Mouse (Mus musculus) adrenal gland, postnatal 4 days (tissue): ENCODE data around the gene Rgs1. TPM values are rescaled to one million over a fixed set of nuclear protein-coding genes. Genes with fewer than 3 reads are reported as not detected.

Experiments used
- DNase-seq, 2 experiments: peaks; one replicate each; pipeline ENCODE4 v3.0.0; 2021 to 2022; ENCODE audit warnings: low spot score in 2 of 2, mixed read lengths in 2 of 2
- long read RNA-seq, 2 experiments: library from polyadenylated mRNA; stranded (forward); transcript quantifications; one replicate each; pipeline ENCODE4 v2.0.0; 2021
- total RNA-seq, 2 experiments: library from RNA; stranded (reverse); gene quantifications; 2 replicates each; pipeline ENCODE4 v1.2.3; 2021

The Rgs1 gene
- 1 to 10 TPM; 1.6 to 2.0 TPM for total RNA-seq
- long read RNA-seq, experiment 1, partial matches to known transcripts, result 0 of 1 reads
- long read RNA-seq, experiment 1, other reads (novel, unspliced or antisense), result 0 of 1 reads
- long read RNA-seq, experiment 2, partial matches to known transcripts, result 0 of 1 reads
- long read RNA-seq, experiment 2, other reads (novel, unspliced or antisense), result 0 of 1 reads

DNA sequence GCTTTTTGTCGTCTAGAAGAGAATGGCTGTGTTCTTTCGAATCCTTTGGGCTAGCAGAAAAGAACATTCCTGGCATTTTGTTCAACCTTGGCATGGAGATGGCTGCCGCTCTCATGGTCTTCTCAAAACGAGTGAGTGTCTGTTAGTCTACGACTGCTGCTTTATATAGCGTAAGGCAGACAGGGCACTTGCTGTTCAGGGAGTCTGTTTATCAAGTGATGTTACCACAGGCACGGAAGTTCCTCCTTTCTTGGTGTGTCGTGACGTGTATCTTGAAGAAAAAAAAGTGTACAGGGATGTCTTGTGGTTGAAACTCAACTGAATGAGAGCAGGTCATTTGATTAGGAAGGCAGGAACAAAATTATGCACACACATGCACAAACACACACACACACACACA is at the start of gene Rgs1:
Gene Rgs1 (minus strand): TSS at position 320 of the 400 bp plus-strand sequence.
- DNase-seq, result no peak

DNA sequence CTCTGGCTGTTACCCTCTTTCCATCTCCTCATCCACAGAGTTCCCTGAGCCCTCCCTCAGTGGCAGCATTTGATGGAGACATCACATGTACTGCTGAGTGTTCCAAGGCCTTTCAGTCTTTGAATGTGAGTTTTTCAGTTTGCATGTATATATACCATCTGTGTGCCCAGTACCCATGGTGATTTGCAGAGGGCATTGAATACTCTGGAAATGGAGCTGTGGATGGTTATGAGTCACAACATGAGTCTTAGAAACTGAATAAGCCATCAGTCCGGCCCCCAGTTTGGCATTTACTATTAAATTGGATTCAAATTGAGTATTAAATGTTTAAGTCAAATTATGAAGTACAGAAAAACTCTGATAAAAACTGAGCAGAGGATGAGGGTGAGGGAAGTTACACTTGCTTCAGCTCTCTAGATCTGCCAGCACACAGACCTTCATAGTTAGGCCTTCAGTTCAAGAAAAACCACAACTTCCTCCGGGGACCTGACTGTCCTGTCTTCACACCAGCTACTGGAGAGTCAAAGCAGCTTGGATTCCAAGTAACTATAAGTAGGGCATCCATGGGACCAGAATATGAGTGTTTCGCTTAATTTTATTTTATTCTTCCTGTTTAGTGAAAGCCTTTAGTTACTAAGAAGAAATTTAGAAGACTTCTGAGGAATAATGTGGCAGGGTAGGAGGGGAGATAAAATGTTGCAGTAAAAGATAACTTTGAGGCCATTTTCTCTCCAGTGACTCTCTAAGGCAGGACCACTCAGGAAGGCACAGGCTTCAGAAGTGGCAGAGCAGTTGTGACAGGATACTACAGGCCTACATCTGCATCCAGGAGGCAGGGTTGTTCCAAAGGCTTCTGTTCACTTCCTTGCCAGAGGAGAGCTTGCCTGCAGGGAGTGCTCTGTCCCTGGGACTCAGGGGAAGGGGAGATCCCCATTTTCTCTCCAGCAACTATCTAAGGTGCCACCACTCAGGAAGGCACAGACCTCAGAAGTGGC is 34.3 kb upstream of the Rgs1 start:
- no peak for DNase-seq

DNA sequence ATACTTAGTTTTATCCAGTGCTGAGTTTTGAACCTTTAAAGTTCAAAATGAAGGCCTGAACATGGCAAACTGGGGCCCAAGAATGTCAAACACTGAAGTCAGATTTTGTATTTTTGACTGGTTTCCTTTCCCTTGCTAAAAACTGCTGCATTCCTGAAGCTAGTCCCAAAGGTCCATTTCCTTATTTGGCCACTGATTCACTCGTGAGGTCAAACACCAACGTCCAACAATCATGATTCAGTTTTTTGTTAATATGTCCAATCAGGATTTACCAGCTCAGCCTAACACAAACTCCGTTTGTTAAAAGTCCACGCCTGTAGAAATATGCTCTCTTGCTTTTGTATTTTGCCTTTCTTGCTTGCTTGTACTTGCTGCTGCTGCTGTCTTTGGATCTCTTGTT is 31.0 kb upstream of the Rgs1 start:
- no peak for DNase-seq

DNA sequence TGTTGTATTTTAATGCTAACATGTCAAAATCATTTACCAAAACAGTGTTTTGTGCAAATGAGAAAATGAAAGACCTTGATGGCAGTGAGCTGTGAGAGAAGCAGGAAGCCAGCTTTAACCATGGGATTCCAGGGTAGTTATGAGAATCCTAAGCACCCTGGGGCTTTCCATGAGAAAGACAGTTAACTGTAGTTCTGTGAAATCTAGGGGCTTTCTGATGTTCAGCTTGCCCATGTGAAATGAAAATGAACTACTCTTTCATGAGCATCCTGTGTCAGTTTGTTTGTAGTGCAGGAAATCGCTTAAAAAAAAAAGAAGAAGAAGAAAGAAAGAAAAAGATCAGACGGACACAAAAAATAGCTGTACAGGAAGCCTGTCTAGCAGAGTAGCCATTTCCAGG is 23.9 kb upstream of the Rgs1 start:
- DNase-seq, result no peak

DNA sequence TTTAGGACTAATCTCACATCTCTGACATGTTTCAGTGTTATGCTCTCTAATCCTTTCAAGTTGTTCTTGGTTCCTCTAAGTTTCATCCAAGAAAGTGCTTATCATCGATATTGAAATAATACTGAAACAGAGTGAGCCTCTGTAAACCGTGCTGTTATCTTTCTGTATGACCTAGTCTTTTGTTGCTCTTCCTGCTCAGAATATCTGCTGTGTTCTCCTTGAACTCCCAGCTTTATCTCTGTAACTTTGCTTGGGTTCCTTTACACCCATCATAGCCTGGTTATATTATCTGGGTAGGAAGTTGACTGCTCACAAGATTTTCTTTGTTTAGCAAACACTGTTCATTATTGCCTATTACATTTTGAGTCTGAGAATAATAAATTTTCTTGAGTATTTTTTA is 20.1 kb upstream of the Rgs1 start:
- no peak for DNase-seq

DNA sequence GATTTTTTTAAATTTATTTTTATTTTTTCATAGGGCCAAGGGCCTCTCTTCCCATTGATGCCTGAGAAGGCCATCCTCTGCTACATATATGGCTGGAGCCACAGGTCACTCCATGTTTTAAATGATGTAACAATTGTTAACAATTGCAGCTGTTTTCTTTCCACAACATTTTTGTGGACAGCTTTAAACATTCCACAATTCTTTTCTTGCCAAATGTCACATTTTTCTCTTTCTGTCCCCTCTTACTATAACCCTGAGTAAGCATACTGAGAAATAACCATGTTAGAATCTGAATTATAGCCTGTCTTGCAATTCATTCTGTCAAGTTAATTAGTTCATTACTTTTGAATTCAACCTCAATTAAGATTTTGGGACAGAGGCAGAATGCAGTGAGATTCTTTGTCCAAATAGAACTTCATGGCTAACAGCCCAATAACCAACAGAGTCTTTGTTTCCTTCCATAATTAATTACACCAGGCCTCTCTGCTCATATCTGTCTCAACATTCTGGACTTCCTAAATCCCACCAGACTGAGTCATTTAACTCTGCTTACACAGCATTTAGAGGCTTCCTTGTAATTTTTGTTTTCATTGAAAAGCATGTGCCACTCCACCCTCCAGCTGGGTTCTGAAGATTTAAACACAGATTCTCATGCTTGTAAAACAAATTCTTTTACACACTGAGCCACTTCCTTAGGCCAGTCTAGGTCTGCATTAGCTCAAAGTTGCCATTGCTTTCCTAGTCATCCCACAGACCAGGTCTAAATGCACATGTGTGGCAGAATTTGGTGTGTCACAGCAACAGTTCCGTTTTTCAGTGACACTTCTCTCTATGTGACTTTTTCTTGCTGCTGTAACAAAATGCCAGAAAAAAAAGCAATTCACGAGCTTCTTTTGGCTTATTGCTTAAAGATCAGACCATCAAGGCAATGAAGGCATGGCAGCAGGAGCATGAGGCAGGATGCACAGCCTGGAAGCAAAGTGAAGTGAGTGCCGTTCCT is 18.7 kb upstream of the Rgs1 start:
- no peak for DNase-seq

DNA sequence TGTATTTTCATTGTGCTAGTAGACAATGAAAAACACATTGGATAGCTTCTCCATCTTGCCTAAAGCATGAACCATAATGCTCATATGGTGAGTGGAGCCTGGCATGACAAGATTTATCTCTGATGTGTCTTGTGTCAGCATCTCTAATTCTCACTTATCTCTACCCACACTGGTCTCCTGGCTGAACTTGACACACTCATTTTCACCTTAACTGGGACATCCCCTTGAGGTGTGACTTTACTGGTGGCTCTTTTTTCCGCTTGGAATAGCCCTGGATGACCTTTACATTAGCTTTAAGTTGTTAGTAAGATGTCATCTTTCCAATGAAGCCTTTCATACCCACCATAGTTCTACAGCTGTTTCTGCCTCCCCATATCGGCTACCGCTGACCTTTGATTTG is 15.0 kb upstream of the Rgs1 start:
- no peak for DNase-seq

DNA sequence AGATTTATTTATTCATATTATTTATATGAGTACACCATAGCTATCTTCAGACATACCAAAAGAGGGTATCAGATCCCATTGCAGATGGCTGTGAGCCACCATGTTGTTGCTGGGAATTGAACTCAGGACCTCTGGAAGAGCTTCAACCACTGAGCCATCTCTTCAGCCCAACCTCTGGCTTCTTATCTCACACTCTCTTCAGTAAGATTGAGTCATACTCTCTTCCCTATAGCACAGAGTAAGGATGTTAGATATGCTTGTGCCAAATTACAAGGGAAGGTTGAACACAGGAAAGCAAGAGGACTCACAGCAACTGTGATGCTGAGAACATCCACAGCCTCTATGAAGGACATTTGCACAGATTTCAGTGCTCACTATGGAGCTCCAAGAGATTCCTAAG is 13.0 kb upstream of the Rgs1 start:
- DNase-seq, result no peak

DNA sequence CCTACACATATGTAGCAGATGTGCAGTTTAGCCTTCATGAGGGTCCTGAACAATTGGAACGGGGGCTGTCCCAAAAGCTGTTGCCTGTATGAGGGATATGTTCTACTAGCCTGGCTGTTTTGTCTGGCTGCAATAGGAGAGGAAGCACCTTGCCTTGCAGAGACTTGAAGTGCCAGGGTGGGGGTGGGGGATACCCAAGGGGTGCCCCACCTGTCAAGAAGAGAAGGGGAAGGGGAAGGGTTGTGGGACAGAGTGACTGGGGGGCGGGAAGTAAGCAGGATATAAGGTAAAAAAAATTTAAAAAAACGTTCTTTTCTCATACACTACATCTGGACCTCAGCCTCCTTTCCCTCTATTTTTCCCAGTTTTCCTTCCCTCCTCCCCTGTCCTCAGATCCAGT is 9.7 kb upstream of the Rgs1 start:
- no peak for DNase-seq

DNA sequence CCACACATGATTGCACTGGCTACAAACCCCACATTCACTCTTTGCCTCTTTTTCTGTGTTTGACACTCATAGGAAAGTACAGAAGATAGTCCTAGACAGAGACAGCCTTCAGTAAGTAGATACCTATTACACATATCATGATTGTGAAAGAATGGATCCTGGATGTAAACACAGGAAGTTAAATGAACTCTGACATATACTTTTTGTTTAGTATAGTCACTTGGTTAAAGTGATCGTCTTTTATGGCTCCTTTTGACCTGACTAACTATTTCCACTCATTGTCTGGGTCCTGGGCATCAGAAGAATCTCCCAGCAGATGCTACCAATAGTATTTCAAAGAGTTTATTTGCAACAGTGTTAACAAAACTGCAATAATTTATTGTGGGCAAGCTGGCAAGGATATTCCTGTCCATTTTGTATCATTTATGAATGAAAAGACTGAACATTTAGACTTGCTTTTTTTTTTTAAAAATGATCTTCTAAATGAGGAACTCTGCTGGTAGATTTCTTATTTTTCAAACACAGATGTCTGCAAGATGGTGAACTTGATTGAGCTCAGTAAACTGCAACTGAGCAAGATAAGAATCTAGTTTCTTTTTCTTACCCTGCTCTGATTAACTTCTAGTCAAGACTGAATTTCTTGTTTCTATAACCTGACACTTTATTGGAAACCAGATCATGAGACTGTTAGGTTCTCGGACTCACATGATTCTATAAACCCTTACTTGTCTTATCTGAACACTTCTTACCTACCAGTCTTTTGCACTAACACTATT is 7.7 kb upstream of the Rgs1 start:
- no peak for DNase-seq

DNA sequence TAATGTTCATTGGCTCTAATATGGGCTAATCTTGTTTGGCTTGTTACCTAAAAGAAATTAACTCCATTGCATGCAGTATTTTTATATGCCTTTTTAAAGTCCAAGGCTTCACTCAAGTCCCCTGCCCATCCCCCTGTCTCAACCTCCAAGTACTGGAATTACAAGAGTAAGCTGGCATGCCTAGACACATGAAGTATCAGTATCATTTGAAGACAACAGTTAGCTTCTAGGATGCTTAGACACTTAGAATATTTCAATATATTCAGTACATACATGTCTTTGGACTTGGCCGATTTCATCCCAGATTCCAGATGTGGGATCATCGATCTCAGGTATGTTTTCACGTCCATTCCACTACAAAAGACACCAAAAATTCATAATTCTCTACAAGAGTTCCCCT is 836 bp downstream of the Rgs1 start:
- no peak for DNase-seq

DNA sequence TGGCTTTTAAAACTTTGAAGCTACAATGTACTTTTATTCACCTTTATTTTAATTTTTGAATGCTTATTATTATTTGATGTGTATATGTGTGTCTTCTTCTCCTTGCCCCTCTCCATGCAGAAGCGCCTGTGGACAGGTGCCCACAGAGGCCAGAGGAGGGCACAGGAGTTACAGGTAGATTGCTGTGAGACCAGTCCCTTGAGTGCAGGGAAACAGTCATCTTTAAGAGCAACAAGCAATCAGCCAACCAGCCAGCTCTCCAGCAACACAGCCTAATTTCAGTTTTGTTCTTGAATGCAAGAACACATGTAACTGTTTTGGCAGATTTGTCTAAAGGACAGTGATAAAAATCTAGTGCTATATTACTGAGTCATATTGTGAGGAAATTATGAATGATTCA is 1.7 kb downstream of the Rgs1 start:
- DNase-seq, result no peak

DNA sequence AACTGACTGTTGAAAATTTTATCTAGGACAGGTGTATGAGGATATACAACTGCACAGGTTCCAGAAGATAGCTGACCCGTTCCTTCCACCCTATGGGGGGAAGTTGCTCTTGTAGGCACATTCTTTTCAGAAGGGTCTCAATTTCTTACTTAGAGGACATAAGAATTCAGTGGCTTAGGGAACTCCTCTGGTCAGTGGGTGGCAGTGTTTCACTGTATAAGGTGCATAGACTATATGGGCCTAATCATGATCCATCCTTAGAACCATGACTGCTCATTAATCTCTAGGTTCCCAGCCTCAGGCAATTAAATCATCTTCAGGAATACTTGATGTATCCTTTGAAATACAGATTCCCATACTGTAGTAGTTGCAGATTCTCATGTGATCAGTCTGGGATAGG is 5.5 kb downstream of the Rgs1 start:
- DNase-seq, result no peak

DNA sequence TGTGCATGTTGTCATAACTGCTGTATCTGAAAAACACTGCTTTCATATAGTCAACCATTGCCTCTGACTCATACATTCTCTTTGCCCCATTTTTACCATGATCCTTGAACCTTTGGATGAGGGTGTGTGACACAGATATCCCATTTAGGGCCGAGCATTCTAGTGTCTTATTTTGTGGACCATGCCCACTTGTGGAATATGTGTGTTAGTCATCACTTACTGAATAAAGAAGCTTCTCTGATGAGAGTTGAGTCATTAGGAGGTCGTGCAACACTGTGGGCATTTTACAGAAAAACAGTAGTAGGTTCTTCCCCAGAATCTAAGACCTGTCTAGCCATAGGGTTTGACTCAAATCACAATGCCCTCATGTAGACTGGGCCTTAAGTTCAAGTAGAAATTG is 9.8 kb downstream of the Rgs1 start:
- DNase-seq, result no peak

DNA sequence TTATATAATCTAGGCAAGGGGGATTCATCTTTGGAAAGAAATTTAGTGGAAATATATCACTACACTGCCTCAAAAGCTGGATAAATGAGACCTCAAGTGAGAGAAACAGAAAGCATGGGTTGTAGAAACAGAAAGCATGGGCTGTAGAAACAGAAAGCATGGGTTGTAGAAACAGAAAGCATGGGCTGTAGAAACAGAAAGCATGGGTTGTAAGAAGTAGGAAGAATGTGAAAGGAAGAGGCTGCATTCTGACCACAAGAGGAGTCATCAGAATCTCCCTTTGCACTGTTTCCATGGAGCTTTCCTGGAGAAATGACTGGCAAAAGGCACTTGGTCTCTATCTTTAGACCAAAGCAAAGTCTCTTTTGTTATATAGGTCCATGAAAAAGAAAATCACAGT is 33.8 kb downstream of the Rgs1 start:
- no peak for DNase-seq

DNA sequence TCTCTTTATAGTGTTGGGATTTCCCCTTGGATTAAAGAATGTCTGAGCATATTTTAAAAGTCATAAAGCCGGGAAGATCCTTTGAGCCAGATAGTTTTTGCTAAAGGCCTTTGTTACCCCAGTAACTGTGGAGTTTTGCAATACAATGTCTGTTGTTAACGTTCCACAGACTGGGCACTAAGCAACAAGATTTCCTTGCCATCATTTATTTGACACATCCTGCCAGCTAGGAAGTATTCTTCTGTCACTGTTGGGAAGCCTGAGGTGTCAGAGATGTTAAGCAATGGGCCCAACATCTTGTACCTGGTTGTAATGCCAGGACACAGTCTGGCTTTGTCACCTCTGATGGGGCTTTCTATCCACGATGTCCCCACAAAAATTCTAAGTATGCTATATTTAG is 38.1 kb downstream of the Rgs1 start:
- no peak for DNase-seq

DNA sequence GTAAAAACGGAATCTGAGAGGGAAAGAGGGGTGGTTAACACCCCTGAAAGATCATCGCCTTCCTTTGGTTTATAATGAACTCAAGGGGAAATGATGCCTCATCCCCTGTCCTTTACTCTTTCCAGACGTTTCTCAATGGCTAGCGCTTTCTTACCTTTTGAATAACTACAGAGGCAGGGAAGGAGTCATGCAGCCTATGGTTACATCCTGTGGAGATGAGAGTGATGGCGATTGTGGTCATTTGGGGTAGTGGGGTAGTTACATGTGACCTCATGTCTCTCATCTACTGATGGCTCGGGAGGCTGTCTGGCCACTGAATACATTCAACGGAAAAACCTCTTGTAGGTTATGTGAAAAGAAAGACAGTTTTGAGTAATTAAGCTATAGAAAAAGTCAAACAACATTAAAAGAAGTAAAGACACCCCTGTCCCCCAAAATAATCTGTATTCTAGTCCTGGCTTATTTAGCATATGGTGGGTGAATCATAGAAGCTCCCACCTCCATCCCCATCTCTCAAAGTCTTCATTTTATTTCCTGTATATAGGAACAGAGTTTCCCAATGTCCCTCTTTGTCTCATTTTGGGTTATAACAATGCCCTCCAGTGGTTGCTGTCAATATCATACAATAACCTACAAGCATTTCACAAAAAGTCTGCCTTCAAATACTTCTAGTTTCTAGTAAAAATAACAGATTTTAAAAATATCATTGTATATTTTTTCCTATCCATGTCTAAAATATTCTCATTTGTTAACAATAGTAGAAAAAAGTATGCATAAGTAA is 42.6 kb downstream of the Rgs1 start:
- DNase-seq, result no peak

DNA sequence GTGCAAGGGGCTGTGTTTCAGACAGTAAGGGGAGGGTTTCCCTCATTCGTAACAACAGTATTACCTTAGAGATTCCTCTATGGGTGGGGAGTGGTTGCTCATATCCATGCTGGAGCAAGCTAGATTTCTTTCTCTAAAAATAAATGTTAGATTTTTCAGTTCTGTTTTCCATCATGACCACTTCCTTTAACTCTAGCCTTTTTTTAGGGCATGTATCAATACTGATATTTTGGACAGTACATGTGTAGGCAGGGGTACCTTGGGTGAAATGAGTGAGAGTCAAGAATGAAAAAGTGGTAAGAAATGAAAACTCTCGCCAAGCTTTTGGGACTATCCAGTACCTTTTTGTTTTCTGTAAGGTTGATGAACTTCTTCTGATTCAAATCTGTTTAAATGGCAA is 44.3 kb downstream of the Rgs1 start:
- DNase-seq, result no peak

DNA sequence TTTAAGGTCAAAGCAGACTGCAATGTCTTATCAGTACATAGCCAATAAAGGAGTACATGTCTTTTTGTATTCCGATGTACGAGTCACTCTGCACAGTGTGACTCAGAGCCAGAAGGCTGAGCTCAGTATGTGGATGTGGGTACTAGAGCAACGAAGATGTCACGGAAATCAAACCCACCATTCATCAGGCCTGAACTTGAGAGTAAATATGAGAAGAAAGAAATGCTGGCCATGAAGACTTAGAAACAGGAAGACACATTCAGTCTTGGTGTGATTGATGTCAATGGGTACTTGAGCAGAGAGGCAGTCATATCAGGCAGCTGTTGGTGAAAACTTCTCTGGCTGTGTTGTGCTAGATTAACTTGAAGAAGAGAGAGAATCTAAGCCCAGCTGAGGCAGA is 46.1 kb downstream of the Rgs1 start:
- DNase-seq, result no peak

DNA sequence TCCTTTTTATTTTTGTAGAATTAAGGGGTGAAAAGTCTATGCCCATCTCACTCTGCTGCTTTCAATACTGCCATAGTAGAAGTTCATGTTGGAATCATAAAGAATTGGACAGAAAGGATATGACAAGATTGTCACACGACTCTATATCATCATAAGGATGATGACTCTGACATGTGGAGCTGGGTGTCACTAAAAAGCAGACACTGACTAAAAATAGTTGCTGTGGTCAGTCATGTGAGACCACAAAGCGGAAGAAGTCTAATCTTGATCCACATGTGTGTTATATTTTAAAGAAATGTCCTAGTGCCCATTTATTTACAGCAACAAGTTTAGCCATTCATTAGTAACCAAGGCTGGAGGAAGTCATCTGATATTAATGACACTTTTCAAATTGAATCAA is 48.5 kb downstream of the Rgs1 start:
- DNase-seq, result no peak
